Mouse (Mus musculus) left cerebral cortex, postnatal 14 days (tissue): ENCODE results near the gene Ccdc81. TPM values are rescaled to one million over a fixed set of nuclear protein-coding genes. Genes with fewer than 3 reads are reported as not detected.

Experiments
- DNase-seq, 2 experiments: peaks; one replicate each; pipeline ENCODE4 v3.0.0; 2021 to 2022; ENCODE audit warnings: low spot score in 2 of 2, mixed read lengths in 1 of 2
- intact Hi-C: fragments of 180-260 bp; cut with DNase I; formaldehyde crosslinking; loops from one replicate; pipeline ENCODE4 v1.15.1; 2025
- total RNA-seq, 2 experiments: library from RNA; stranded (reverse); gene quantifications; 2 replicates each; pipeline ENCODE4 v1.2.3; 2021

Gene Ccdc81
- total RNA-seq, 2 experiments from 2014 or later = 0.15 to 0.42 TPM

GRCm38 (mm10) chr7:89829201-89829600, 74.2 kb downstream of the Ccdc81 start:
- intact Hi-C loops = no loop called here
- DNase-seq = peak in 1 of 2 experiments; percentile 33

- intact Hi-C loops = no loop called here
Measured at GRCm38 (mm10) chr7:89828436-89829065, 74.9 kb downstream of the Ccdc81 start.

More at GRCm38 (mm10) chr7:89828436-89829065, 74.9 kb downstream of the Ccdc81 start:
- no peak for DNase-seq

Other genes with a start within 250 kb of the Ccdc81 start
- 10 to 100 TPM; 82.4 to 87.3 TPM for gene Hikeshi, start 37.6 kb upstream of the Ccdc81 start, total RNA-seq
- 10 to 100 TPM; 27.4 to 35.2 TPM for gene Eed, start 77.4 kb upstream of the Ccdc81 start, total RNA-seq
- 100 to 1,000 TPM; 152 to 155 TPM for gene Picalm, start 226.6 kb upstream of the Ccdc81 start, total RNA-seq